Mouse (Mus musculus) forebrain, embryonic 10.5 days (tissue): Measurements from ENCODE around the gene Prss45. TPM values are rescaled to one million over a fixed set of nuclear protein-coding genes. Genes with fewer than 3 reads are reported as not detected.
"Not testable (repeated sequence)": the region's sequence is repeated elsewhere in the genome, so short reads cannot be mapped to it uniquely, and the experiment has no call there.

Source experiments
- DNase-seq: peaks from one replicate; pipeline ENCODE4 v3.0.0-alpha.2; 2017; ENCODE audit warnings: low spot score; ENCODE audit errors: extremely low spot score
- H3K27ac ChIP-seq: fragments of 300-500 bp; sonication (generic); 2 replicates; pipeline ENCODE4 v1.5.1; 2016; ENCODE audit warnings: mild to moderate bottlenecking
- H3K27me3 ChIP-seq: fragments of 300-500 bp; sonication (generic); 2 replicates; pipeline ENCODE4 v1.6.1; 2016; ENCODE audit warnings: mild to moderate bottlenecking; ENCODE audit not compliant: poor library complexity, severe bottlenecking
- H3K36me3 ChIP-seq: fragments of 300-500 bp; sonication (generic); replicated peaks from 2 replicates; pipeline ENCODE4 v1.6.1; 2016; ENCODE audit warnings: mild to moderate bottlenecking, moderate library complexity
- H3K4me1 ChIP-seq: fragments of 300-500 bp; sonication (generic); 2 replicates; pipeline ENCODE4 v1.6.1; 2016
- H3K4me3 ChIP-seq: fragments of 300-500 bp; sonication (generic); 2 replicates; pipeline ENCODE4 v1.5.1; 2016; ENCODE audit warnings: mild to moderate bottlenecking, moderate library complexity
- H3K9me3 ChIP-seq: fragments of 300-500 bp; sonication (generic); 2 replicates; pipeline ENCODE4 v1.6.1; 2016; ENCODE audit warnings: mild to moderate bottlenecking, moderate library complexity
- WGBS: fragments of 180-500 bp; shearing (Covaris S2); methylation state at CpG from one replicate; pipeline ENCODE4 v1.1.7; 2016; 5-methylcytosine and 5-hydroxymethylcytosine counted together
- polyA plus RNA-seq: library from polyadenylated mRNA; unstranded; fragments of >200 nt; fragmentation: Nextera tagmentation; extraction: Ambion mirVana; gene quantifications from 2 replicates; pipeline ENCODE4 v1.2.1, GENCODE M21; 2016

Gene Prss45
- not detected in 2 replicates for polyA plus RNA-seq

GRCm38 (mm10) chr9:110834411-110834810 is at the start of gene Prss45:
TSS of gene Prss45 (plus strand) at chr9:110834588.
- Histone ChIP-seq H3K27ac (no peak within 1 kb of the TSS), H3K36me3 (no peaks in the 10 kb centered on the region), H3K27me3 (no peaks in the 10 kb centered on the region), H3K4me3 (no peak within 1 kb of the TSS), H3K4me1 (peaks cover 11% of the 10 kb centered on the region), H3K9me3 (no peaks in the 10 kb centered on the region)
- 82% methylated on average over 19 of the region's 19 CpGs for WGBS
- DNase-seq = no peak

- H3K4me3 ChIP-seq = no peak overlapping the region
- H3K4me1 ChIP-seq = peaks cover 4% of the 10 kb centered on the region; the same call in 1 of the 2 replicates
- DNase-seq = no peak
- no peaks in the 10 kb centered on the region for H3K36me3 ChIP-seq
- no peaks in the 10 kb centered on the region for H3K27me3 ChIP-seq
- H3K9me3 ChIP-seq = no peaks in the 10 kb centered on the region
- WGBS = 91% methylated on average over 3 of the region's 3 CpGs
- no peak overlapping the region for H3K27ac ChIP-seq
Measured at GRCm38 (mm10) chr9:110788169-110788568, 46.2 kb upstream of the Prss45 start.

- H3K36me3 ChIP-seq = no peaks in the 10 kb centered on the region
- 79% methylated on average over 4 of the region's 4 CpGs for WGBS
- no peak for DNase-seq
- no peak overlapping the region for H3K4me3 ChIP-seq
- no peaks in the 10 kb centered on the region for H3K27me3 ChIP-seq
- no peak overlapping the region for H3K27ac ChIP-seq
- no peaks in the 10 kb centered on the region for H3K4me1 ChIP-seq
- H3K9me3 ChIP-seq = no peaks in the 10 kb centered on the region
Measured at GRCm38 (mm10) chr9:110790462-110790861, 43.9 kb upstream of the Prss45 start.

GRCm38 (mm10) chr9:110797013-110797412 is 37.4 kb upstream of the Prss45 start:
- WGBS = 87% methylated on average over 10 of the region's 10 CpGs
- no peak overlapping the region for H3K4me3 ChIP-seq
- H3K36me3 ChIP-seq = no peaks in the 10 kb centered on the region
- no peaks in the 10 kb centered on the region for H3K27me3 ChIP-seq
- H3K9me3 ChIP-seq = no peaks in the 10 kb centered on the region
- no peak for DNase-seq
- no peaks in the 10 kb centered on the region for H3K4me1 ChIP-seq
- no peak overlapping the region for H3K27ac ChIP-seq

- WGBS = 91% methylated on average over 14 of the region's 14 CpGs
- DNase-seq = no peak
- Histone ChIP-seq H3K27me3 (no peaks in the 10 kb centered on the region), H3K4me1 (peaks cover under 1% of the 10 kb centered on the region; the same call in 1 of the 2 replicates), H3K9me3 (no peaks in the 10 kb centered on the region), H3K36me3 (no peaks in the 10 kb centered on the region), H3K4me3 (no peak within 1 kb of the TSS), H3K27ac (no peak within 1 kb of the TSS)
Measured at GRCm38 (mm10) chr9:110797866-110798265, 36.5 kb upstream of the Prss45 start, which contains the start of gene Prss42. TSS of gene Prss42 (plus strand) at chr9:110798166.

- H3K4me1 ChIP-seq = peaks cover 5% of the 10 kb centered on the region
- H3K27me3 ChIP-seq = no peaks in the 10 kb centered on the region
- no peaks in the 10 kb centered on the region for H3K9me3 ChIP-seq
- 91% methylated on average over 8 of the region's 8 CpGs for WGBS
- no peak overlapping the region for H3K27ac ChIP-seq
- H3K4me3 ChIP-seq = no peak overlapping the region
- no peak for DNase-seq
- H3K36me3 ChIP-seq = no peaks in the 10 kb centered on the region
Measured at GRCm38 (mm10) chr9:110800834-110801479, 33.4 kb upstream of the Prss45 start.

GRCm38 (mm10) chr9:110803294-110803693 is 31.1 kb upstream of the Prss45 start:
- WGBS = 70% methylated on average over 4 of the region's 4 CpGs

GRCm38 (mm10) chr9:110810051-110810450 is 24.3 kb upstream of the Prss45 start:
- no peak overlapping the region for H3K27ac ChIP-seq
- WGBS = 88% methylated on average over 4 of the region's 4 CpGs
- H3K4me3 ChIP-seq = no peak overlapping the region
- no peak for DNase-seq
- 0 out of 2 replicates have a peak, but pooled peaks cover 5% of the 10 kb centered on the region for H3K27me3 ChIP-seq
- no peaks in the 10 kb centered on the region for H3K4me1 ChIP-seq
- no peaks in the 10 kb centered on the region for H3K36me3 ChIP-seq
- H3K9me3 ChIP-seq = no peaks in the 10 kb centered on the region

More at GRCm38 (mm10) chr9:110803294-110803693, 31.1 kb upstream of the Prss45 start:
- H3K27ac ChIP-seq = no peak overlapping the region
- H3K4me1 ChIP-seq = peaks cover 5% of the 10 kb centered on the region
- H3K27me3 ChIP-seq = no peaks in the 10 kb centered on the region
- H3K4me3 ChIP-seq = no peak overlapping the region
- H3K36me3 ChIP-seq = no peaks in the 10 kb centered on the region
- DNase-seq = no peak
- H3K9me3 ChIP-seq = no peaks in the 10 kb centered on the region

GRCm38 (mm10) chr9:110813789-110814188 is 20.6 kb upstream of the Prss45 start, which contains the start of gene Prss44:
TSS of gene Prss44 (plus strand) at chr9:110813994.
- Histone ChIP-seq H3K36me3 (no peaks in the 10 kb centered on the region), H3K9me3 (no peaks in the 10 kb centered on the region), H3K4me3 (no peak within 1 kb of the TSS), H3K27me3 (0 out of 2 replicates have a peak, but pooled peaks cover 5% of the 10 kb centered on the region), H3K27ac (no peak within 1 kb of the TSS), H3K4me1 (no peaks in the 10 kb centered on the region)
- 65% methylated on average over 18 of the region's 18 CpGs for WGBS
- DNase-seq = no peak

GRCm38 (mm10) chr9:110820546-110820945 is 13.8 kb upstream of the Prss45 start:
- H3K27ac ChIP-seq, H3K36me3 ChIP-seq, H3K27me3 ChIP-seq, H3K4me1 ChIP-seq, H3K4me3 ChIP-seq, H3K9me3 ChIP-seq, DNase-seq: not testable (repeated sequence)

GRCm38 (mm10) chr9:110821436-110821835 is 13.0 kb upstream of the Prss45 start:
- no peak for DNase-seq
- no peaks in the 10 kb centered on the region for H3K9me3 ChIP-seq
- WGBS = 87% methylated on average over 7 of the region's 7 CpGs
- H3K4me1 ChIP-seq = no peaks in the 10 kb centered on the region
- no peak overlapping the region for H3K27ac ChIP-seq
- H3K4me3 ChIP-seq = no peak overlapping the region
- H3K27me3 ChIP-seq = no peaks in the 10 kb centered on the region
- H3K36me3 ChIP-seq = no peaks in the 10 kb centered on the region

- H3K9me3 ChIP-seq = no peaks in the 10 kb centered on the region
- no peaks in the 10 kb centered on the region for H3K4me1 ChIP-seq
- DNase-seq = no peak
- H3K27me3 ChIP-seq = no peaks in the 10 kb centered on the region
- 84% methylated on average over 4 of the region's 4 CpGs for WGBS
- no peak overlapping the region for H3K27ac ChIP-seq
- no peak overlapping the region for H3K4me3 ChIP-seq
- no peaks in the 10 kb centered on the region for H3K36me3 ChIP-seq
Measured at GRCm38 (mm10) chr9:110825426-110825825, 9.0 kb upstream of the Prss45 start.

GRCm38 (mm10) chr9:110825832-110826231 is 8.6 kb upstream of the Prss45 start:
- no peak for DNase-seq
- Histone ChIP-seq H3K36me3 (no peaks in the 10 kb centered on the region), H3K4me3 (no peak overlapping the region), H3K9me3 (no peaks in the 10 kb centered on the region), H3K27ac (no peak overlapping the region), H3K27me3 (no peaks in the 10 kb centered on the region), H3K4me1 (no peaks in the 10 kb centered on the region)
- 80% methylated on average over 7 of the region's 7 CpGs for WGBS
